Mouse (Mus musculus) brown adipose tissue, adult 24 weeks (tissue): ENCODE data around the gene Zbtb41. TPM values are rescaled to one million over a fixed set of nuclear protein-coding genes. Genes with fewer than 3 reads are reported as not detected.
"Not testable (repeated sequence)": the region's sequence is repeated elsewhere in the genome, so short reads cannot be mapped to it uniquely, and the experiment has no call there.

Experiments
- H3K27ac ChIP-seq: fragments of 200-500 bp; replicated peaks from 2 replicates; pipeline ENCODE4 v1.5.1; 2012; ENCODE audit warnings: low read depth, mild to moderate bottlenecking, low read length
- H3K4me1 ChIP-seq: fragments of 200-500 bp; 2 replicates; pipeline ENCODE4 v1.6.1; 2012; ENCODE audit warnings: low read length, mixed read lengths; ENCODE audit not compliant: control insufficient read depth, insufficient read depth, insufficient read length
- H3K4me3 ChIP-seq: fragments of 200-500 bp; 2 replicates; pipeline ENCODE4 v1.5.1; 2012; ENCODE audit warnings: low read depth, mild to moderate bottlenecking, low read length, moderate library complexity; ENCODE audit not compliant: insufficient read depth
- polyA plus RNA-seq: library from polyadenylated mRNA; stranded (reverse); fragments of >200 nt; gene quantifications from 2 replicates; pipeline ENCODE4 v1.2.4, GENCODE M21; 2012; ENCODE audit not compliant: missing spikeins, insufficient read depth, insufficient read length

Zbtb41 gene
- polyA plus RNA-seq: 9.1 and 17.0 TPM in 2 replicates

- Histone ChIP-seq H3K4me3 (peak within 1 kb of the TSS; percentile 84), H3K4me1 (peaks cover 13% of the 10 kb centered on the region), H3K27ac (peak within 1 kb of the TSS; percentile 96)
Observed at GRCm38 (mm10) chr1:139421875-139422791, at the start of gene Zbtb41. Zbtb41 (plus strand) TSS chr1:139422288.

GRCm38 (mm10) chr1:139375900-139376299 lies 46.2 kb upstream of the Zbtb41 start:
- Histone ChIP-seq H3K4me3 (no peak overlapping the region), H3K27ac (no peak overlapping the region), H3K4me1 (no peaks in the 10 kb centered on the region)

DNA sequence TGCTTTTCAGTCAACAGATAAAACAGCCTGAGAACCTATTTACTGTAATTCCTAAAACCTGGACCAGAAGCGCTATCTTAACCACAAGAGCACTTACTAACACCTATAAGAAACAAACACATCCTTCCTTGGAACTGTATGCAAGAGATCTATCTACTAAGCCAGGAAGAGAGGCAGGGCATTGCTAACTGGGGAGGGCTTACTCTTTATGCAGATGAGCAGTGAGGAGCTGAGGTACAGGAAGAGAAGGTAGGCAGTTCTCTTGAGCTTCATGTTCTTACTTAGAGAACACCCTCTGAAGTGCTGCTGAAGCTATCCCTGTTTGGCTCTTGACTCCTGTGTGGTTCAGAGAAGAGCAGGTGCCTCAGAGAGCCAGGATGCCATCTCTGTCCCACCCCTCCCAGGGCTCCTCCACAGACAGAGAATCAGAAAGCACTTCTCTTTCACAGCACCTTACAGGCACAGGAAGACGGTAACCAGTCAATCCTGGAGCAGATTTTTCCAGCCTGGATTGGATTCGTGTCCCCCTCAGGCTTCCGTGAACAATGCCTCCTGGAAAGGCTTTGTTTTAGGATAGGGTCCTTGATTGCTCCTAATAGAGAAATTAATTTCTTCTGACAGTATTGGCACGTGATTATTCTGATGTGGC lies 45.3 kb upstream of the Zbtb41 start, which contains the start of gene Crb1:
Crb1 (minus strand) TSS at position 463 of the 649 bp plus-strand sequence.
- Histone ChIP-seq H3K4me1 (no peaks in the 10 kb centered on the region), H3K27ac (no peak within 1 kb of the TSS), H3K4me3 (no peak within 1 kb of the TSS)

- H3K4me3 ChIP-seq: no peak overlapping the region
- no peaks in the 10 kb centered on the region for H3K4me1 ChIP-seq
- H3K27ac ChIP-seq: no peak overlapping the region
Observed at GRCm38 (mm10) chr1:139378861-139379620, 43.0 kb upstream of the Zbtb41 start.

DNA sequence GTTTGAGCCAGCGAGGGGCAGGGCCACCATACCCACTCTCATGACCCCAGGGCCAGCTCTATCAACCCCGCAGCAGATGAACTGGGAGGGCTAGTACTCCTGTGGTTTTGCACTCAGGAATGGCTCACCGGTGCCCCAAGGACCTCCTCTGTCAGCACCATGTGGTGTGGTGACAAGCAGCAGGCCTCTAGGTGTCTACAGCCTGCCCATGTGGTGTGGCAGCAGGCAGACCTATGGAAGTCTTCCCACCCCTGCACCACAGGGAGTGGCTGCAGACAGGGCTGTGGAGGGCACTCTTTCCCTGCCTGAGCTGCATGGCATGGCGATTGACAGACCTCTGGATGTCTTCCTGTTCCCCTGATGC lies 42.5 kb upstream of the Zbtb41 start:
- H3K4me1 ChIP-seq: no peaks in the 10 kb centered on the region
- H3K4me3 ChIP-seq: no peak overlapping the region
- no peak overlapping the region for H3K27ac ChIP-seq

DNA sequence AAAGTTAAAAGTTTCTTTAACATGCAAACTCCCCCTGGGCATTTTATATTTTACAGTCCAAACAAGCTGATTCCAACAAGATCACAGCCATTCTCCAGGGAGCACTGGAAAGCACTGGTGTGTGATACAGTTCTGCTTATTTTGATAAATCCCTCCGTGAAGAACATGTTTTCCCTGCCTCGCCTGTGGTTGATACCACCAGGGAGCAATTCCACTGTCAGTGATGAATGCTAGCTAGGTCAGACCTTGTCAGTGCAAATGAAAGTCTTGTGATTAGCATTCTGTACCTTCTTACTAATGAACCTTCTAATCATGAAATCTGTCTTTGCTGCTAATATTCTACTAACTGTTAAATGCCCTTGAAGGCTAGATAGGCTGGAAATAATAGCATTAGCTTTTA lies 30.3 kb upstream of the Zbtb41 start:
- Histone ChIP-seq H3K27ac (no peak overlapping the region), H3K4me3 (no peak overlapping the region), H3K4me1 (no peaks in the 10 kb centered on the region)

GRCm38 (mm10) chr1:139396589-139396988 lies 25.5 kb upstream of the Zbtb41 start:
- no peak overlapping the region for H3K27ac ChIP-seq
- no peaks in the 10 kb centered on the region for H3K4me1 ChIP-seq
- no peak overlapping the region for H3K4me3 ChIP-seq

DNA sequence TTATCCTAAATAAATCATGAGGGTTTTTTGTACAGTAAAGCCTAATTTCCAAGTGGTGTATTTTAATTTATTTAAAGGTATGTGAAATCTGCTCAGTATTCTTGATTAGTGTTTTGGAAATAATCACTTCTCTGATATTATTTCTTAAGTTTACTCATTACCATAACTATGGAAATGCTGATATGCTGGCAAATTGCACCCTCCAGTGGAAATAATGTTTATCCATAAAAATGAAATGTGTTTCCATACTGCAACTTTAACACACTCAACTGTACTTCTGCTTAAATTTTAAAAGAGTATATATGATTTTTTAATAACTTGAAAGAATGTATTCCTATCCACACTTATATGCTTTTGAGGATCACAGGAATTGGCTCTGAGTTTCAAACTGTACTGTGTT lies 16.3 kb upstream of the Zbtb41 start:
- H3K27ac ChIP-seq: no peak overlapping the region
- no peak overlapping the region for H3K4me3 ChIP-seq
- H3K4me1 ChIP-seq: no peaks in the 10 kb centered on the region

- Histone ChIP-seq H3K27ac (no peak overlapping the region), H3K4me3 (no peak overlapping the region), H3K4me1 (no peaks in the 10 kb centered on the region)
Observed at GRCm38 (mm10) chr1:139407701-139408100, 14.4 kb upstream of the Zbtb41 start.

- H3K27ac ChIP-seq, H3K4me3 ChIP-seq, H3K4me1 ChIP-seq: not testable (repeated sequence)
Observed at GRCm38 (mm10) chr1:139412365-139412764, 9.7 kb upstream of the Zbtb41 start.

GRCm38 (mm10) chr1:139413465-139413864 lies 8.6 kb upstream of the Zbtb41 start:
- H3K4me1 ChIP-seq: no peaks in the 10 kb centered on the region
- H3K27ac ChIP-seq: no peak overlapping the region
- no peak overlapping the region for H3K4me3 ChIP-seq

GRCm38 (mm10) chr1:139421521-139421874 lies 590 bp upstream of the Zbtb41 start:
- peak overlapping the region; percentile 84 for H3K4me3 ChIP-seq
- peaks cover 13% of the 10 kb centered on the region for H3K4me1 ChIP-seq
- peak overlapping the region; percentile 96 for H3K27ac ChIP-seq

GRCm38 (mm10) chr1:139422941-139423340 lies 853 bp downstream of the Zbtb41 start:
- Histone ChIP-seq H3K4me1 (peaks cover 13% of the 10 kb centered on the region), H3K27ac (0 out of 2 replicates have a peak overlapping the region, but pooled peaks have one; percentile 72), H3K4me3 (peak overlapping the region; percentile 84)

DNA sequence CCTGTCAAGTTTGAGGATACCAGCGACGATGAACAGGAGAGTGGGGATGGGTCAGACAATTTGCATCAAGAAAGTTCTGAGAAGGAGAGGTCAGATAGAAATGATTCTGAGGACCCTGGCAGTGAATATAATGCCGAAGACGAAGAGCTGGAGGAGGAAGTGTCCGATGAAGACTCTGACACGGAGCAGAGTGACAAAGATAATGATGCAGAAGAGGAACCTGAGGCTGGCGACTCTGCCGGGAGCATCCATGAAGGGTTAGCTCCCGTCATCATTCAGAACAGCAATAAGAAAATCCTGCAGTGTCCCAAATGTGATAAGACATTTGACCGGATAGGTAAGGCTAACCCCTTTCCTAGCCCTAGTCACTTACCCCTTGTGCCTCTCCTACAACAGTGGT lies 1.8 kb downstream of the Zbtb41 start:
- peaks cover 13% of the 10 kb centered on the region for H3K4me1 ChIP-seq
- peak overlapping the region; percentile 84 for H3K4me3 ChIP-seq
- H3K27ac ChIP-seq: no peak overlapping the region

GRCm38 (mm10) chr1:139425006-139425405 lies 2.9 kb downstream of the Zbtb41 start:
- H3K4me3 ChIP-seq: no peak overlapping the region
- no peak overlapping the region for H3K27ac ChIP-seq
- peaks cover 13% of the 10 kb centered on the region for H3K4me1 ChIP-seq
